Mouse (Mus musculus) spleen, adult 2 months (tissue): ENCODE results near the gene Nsmf.

Source experiments
- CTCF ChIP-seq: fragments of 200-500 bp; IDR thresholded peaks from 2 replicates; pipeline ENCODE4 v1.5.1; 2011; ENCODE audit warnings: mild to moderate bottlenecking, inconsistent platforms; ENCODE audit not compliant: insufficient read depth, insufficient read length, insufficient replicate concordance; ENCODE audit errors: extremely low read depth
- POLR2A ChIP-seq: fragments of 200-500 bp; IDR thresholded peaks from 2 replicates; pipeline ENCODE4 v1.6.1; 2011; ENCODE audit warnings: low read depth, low read length, inconsistent platforms

GRCm38 (mm10) chr2:25098005-25098615, 44.0 kb downstream of the Nsmf start:
- TF ChIP-seq CTCF (no peak), POLR2A (no peak)
